Mouse (Mus musculus): ENCODE data around the gene Trpm3.

DNA sequence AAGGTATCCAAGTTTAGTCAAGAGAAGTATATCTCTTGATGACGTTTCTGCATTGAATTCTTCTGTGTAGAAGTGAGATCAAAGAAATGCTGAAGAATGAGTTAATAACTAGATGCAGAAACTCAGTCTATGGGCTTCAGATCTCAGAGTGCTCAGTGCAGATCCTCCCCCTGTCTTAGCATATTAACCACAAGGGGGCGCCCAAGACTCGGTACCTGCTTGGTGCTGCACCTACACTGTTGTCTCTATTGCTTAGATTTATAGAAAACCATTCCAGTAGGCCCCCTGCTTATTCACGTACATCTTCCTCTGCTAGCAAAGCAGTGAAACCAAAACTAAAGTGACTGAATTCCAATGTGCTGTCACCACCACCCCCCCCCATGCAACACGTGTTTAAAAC lies 413.3 kb downstream of the Trpm3 start:
- TF ChIP-seq CTCF (IDR thresholded peaks at IDR 0.05; ENCODE audit: borderline replicate concordance, control insufficient read depth, extremely low read depth, insufficient read depth, low read length, poor library complexity) (no peak), POLR2A (IDR thresholded peaks at IDR 0.05; ENCODE audit: control insufficient read depth, extremely low read depth, insufficient read depth, low read length, poor library complexity) (no peak)
